Mouse (Mus musculus) heart, embryonic 12.5 days (tissue): ENCODE measurements at regions not wholly inside any gene's neighbourhood (a gene's known extent, or its start where the extent isn't known, plus 50 kb on each side); places are given as distances from the start of the nearest gene placed in this dataset.
"Not testable (repeated sequence)": the region's sequence is repeated elsewhere in the genome, so short reads cannot be mapped to it uniquely, and the experiment has no call there.

ENCODE experiments used
- ATAC-seq: fragments of 200-750 bp; cut with Nextera tagmentation; 2 replicates; pipeline ENCODE4 v1.8.0; 2017; ENCODE audit warnings: moderate TSS enrichment, moderate library complexity; ENCODE audit not compliant: insufficient number of reproducible peaks, low FRiP score
- H3K27ac ChIP-seq: fragments of 300-500 bp; sonication (generic); 2 replicates; pipeline ENCODE4 v1.5.1; 2016; ENCODE audit warnings: mild to moderate bottlenecking, moderate library complexity; ENCODE audit not compliant: poor library complexity, severe bottlenecking
- H3K27me3 ChIP-seq: fragments of 300-500 bp; sonication (generic); replicated peaks from 2 replicates; pipeline ENCODE4 v1.6.1; 2016; ENCODE audit warnings: mild to moderate bottlenecking, moderate library complexity
- H3K36me3 ChIP-seq: fragments of 300-500 bp; sonication (generic); 2 replicates; pipeline ENCODE4 v1.6.1; 2016; ENCODE audit warnings: mild to moderate bottlenecking, moderate library complexity
- H3K4me1 ChIP-seq: fragments of 300-500 bp; sonication (generic); replicated peaks from 2 replicates; pipeline ENCODE4 v1.6.1; 2016; ENCODE audit warnings: mild to moderate bottlenecking
- H3K4me2 ChIP-seq: fragments of 300-500 bp; sonication (generic); 2 replicates; pipeline ENCODE4 v1.6.1; 2016; ENCODE audit warnings: mild to moderate bottlenecking, moderate library complexity
- H3K4me3 ChIP-seq: fragments of 300-500 bp; sonication (generic); 2 replicates; pipeline ENCODE4 v1.5.1; 2016; ENCODE audit warnings: mild to moderate bottlenecking
- H3K9ac ChIP-seq: fragments of 300-500 bp; sonication (generic); 2 replicates; pipeline ENCODE4 v1.6.1; 2016; ENCODE audit warnings: mild to moderate bottlenecking, moderate library complexity
- H3K9me3 ChIP-seq: fragments of 300-500 bp; sonication (generic); replicated peaks from 2 replicates; pipeline ENCODE4 v1.6.1; 2016; ENCODE audit warnings: mild to moderate bottlenecking, moderate library complexity
- WGBS: fragments of 180-500 bp; shearing (Covaris S2); methylation state at CpG from one replicate; pipeline ENCODE4 v1.1.7; 2016; 5-methylcytosine and 5-hydroxymethylcytosine counted together

- Histone ChIP-seq H3K9me3 (peaks cover 9% of the 10 kb centered on the region; the same call in 1 of the 2 replicates), H3K4me3 (no peak overlapping the region), H3K4me2 (no peak overlapping the region), H3K4me1 (no peaks in the 10 kb centered on the region), H3K27ac (no peak overlapping the region), H3K27me3 (no peaks in the 10 kb centered on the region), H3K36me3 (no peaks in the 10 kb centered on the region), H3K9ac (no peak overlapping the region)
- WGBS = 80% methylated on average over 3 of the region's 3 CpGs
- ATAC-seq = no peak
Observed at GRCm38 (mm10) chr8:103644845-103645244, 456.6 kb upstream of the Cdh5 start.

- Histone ChIP-seq H3K4me2 (no peak overlapping the region), H3K36me3 (no peaks in the 10 kb centered on the region), H3K27ac (no peak overlapping the region), H3K4me1 (no peaks in the 10 kb centered on the region), H3K4me3 (no peak overlapping the region), H3K9ac (no peak overlapping the region), H3K9me3 (0 out of 2 replicates have a peak, but pooled peaks cover 6% of the 10 kb centered on the region), H3K27me3 (no peaks in the 10 kb centered on the region)
- no peak for ATAC-seq
- 74% methylated on average over 1 of the region's 1 CpGs for WGBS
Observed at GRCm38 (mm10) chr8:103664796-103665195, 436.6 kb upstream of the Cdh5 start.

- H3K9me3 ChIP-seq, H3K27me3 ChIP-seq, H3K4me2 ChIP-seq, ATAC-seq, H3K36me3 ChIP-seq, H3K4me3 ChIP-seq, H3K9ac ChIP-seq, H3K27ac ChIP-seq, H3K4me1 ChIP-seq: not testable (repeated sequence)
- WGBS = 82% methylated on average over 5 of the region's 5 CpGs
Observed at GRCm38 (mm10) chr8:103686233-103686632, 415.2 kb upstream of the Cdh5 start.

GRCm38 (mm10) chr8:103690438-103690837 lies 411.0 kb upstream of the Cdh5 start:
- Histone ChIP-seq H3K36me3 (no peaks in the 10 kb centered on the region), H3K27me3 (no peaks in the 10 kb centered on the region), H3K9ac (no peak overlapping the region), H3K9me3 (no peaks in the 10 kb centered on the region), H3K4me1 (no peaks in the 10 kb centered on the region), H3K4me2 (no peak overlapping the region), H3K4me3 (no peak overlapping the region), H3K27ac (no peak overlapping the region)
- no peak for ATAC-seq
- 91% methylated on average over 1 of the region's 1 CpGs for WGBS

GRCm38 (mm10) chr8:103693531-103693930 lies 407.9 kb upstream of the Cdh5 start:
- ATAC-seq = no peak
- Histone ChIP-seq H3K27me3 (no peaks in the 10 kb centered on the region), H3K36me3 (no peaks in the 10 kb centered on the region), H3K4me3 (no peak overlapping the region), H3K4me1 (no peaks in the 10 kb centered on the region), H3K27ac (no peak overlapping the region), H3K9me3 (no peaks in the 10 kb centered on the region), H3K9ac (no peak overlapping the region), H3K4me2 (no peak overlapping the region)
- 87% methylated on average over 8 of the region's 8 CpGs for WGBS

- H3K27me3 ChIP-seq = no peaks in the 10 kb centered on the region
- H3K9me3 ChIP-seq = no peaks in the 10 kb centered on the region
- 82% methylated on average over 7 of the region's 7 CpGs for WGBS
- H3K36me3 ChIP-seq = no peaks in the 10 kb centered on the region
- ATAC-seq = no peak
- H3K4me2 ChIP-seq = no peak overlapping the region
- no peak overlapping the region for H3K27ac ChIP-seq
- no peaks in the 10 kb centered on the region for H3K4me1 ChIP-seq
- no peak overlapping the region for H3K9ac ChIP-seq
- H3K4me3 ChIP-seq = no peak overlapping the region
Observed at GRCm38 (mm10) chr8:103694331-103694891, 407.0 kb upstream of the Cdh5 start.

GRCm38 (mm10) chr8:103699016-103699520 lies 402.4 kb upstream of the Cdh5 start:
- no peak for ATAC-seq
- no peaks in the 10 kb centered on the region for H3K4me1 ChIP-seq
- no peaks in the 10 kb centered on the region for H3K27me3 ChIP-seq
- no peaks in the 10 kb centered on the region for H3K36me3 ChIP-seq
- H3K9me3 ChIP-seq = no peaks in the 10 kb centered on the region
- H3K9ac ChIP-seq = no peak overlapping the region
- no peak overlapping the region for H3K27ac ChIP-seq
- H3K4me2 ChIP-seq = no peak overlapping the region
- H3K4me3 ChIP-seq = no peak overlapping the region
- WGBS = 68% methylated on average over 1 of the region's 1 CpGs

- Histone ChIP-seq H3K4me2 (no peak overlapping the region), H3K9ac (no peak overlapping the region), H3K9me3 (peaks cover 6% of the 10 kb centered on the region), H3K27ac (no peak overlapping the region), H3K36me3 (no peaks in the 10 kb centered on the region), H3K4me1 (no peaks in the 10 kb centered on the region), H3K27me3 (no peaks in the 10 kb centered on the region), H3K4me3 (no peak overlapping the region)
- WGBS = 70% methylated on average over 2 of the region's 2 CpGs
- ATAC-seq = no peak
Observed at GRCm38 (mm10) chr8:103702236-103702635, 399.2 kb upstream of the Cdh5 start.

GRCm38 (mm10) chr8:103706084-103706483 lies 395.3 kb upstream of the Cdh5 start:
- Histone ChIP-seq H3K9me3 (peaks cover 6% of the 10 kb centered on the region), H3K9ac (no peak overlapping the region), H3K27ac (no peak overlapping the region), H3K36me3 (no peaks in the 10 kb centered on the region), H3K4me1 (no peaks in the 10 kb centered on the region), H3K4me3 (no peak overlapping the region), H3K27me3 (no peaks in the 10 kb centered on the region), H3K4me2 (no peak overlapping the region)
- WGBS = 78% methylated on average over 2 of the region's 2 CpGs
- ATAC-seq = no peak

- 80% methylated on average over 7 of the region's 7 CpGs for WGBS
Observed at GRCm38 (mm10) chr8:103710871-103711270, 390.6 kb upstream of the Cdh5 start.

GRCm38 (mm10) chr8:103717723-103718122 lies 383.7 kb upstream of the Cdh5 start:
- no peaks in the 10 kb centered on the region for H3K27me3 ChIP-seq
- H3K9me3 ChIP-seq = no peaks in the 10 kb centered on the region
- H3K36me3 ChIP-seq = no peaks in the 10 kb centered on the region
- no peaks in the 10 kb centered on the region for H3K4me1 ChIP-seq
- no peak for ATAC-seq
- H3K9ac ChIP-seq = no peak overlapping the region
- 58% methylated on average over 4 of the region's 4 CpGs for WGBS
- H3K27ac ChIP-seq = no peak overlapping the region
- H3K4me2 ChIP-seq = no peak overlapping the region
- H3K4me3 ChIP-seq = no peak overlapping the region

More at GRCm38 (mm10) chr8:103710871-103711270, 390.6 kb upstream of the Cdh5 start:
- not testable (repeated sequence) for H3K27ac ChIP-seq, H3K36me3 ChIP-seq, H3K4me3 ChIP-seq, ATAC-seq, H3K9me3 ChIP-seq, H3K9ac ChIP-seq, H3K4me2 ChIP-seq, H3K27me3 ChIP-seq, H3K4me1 ChIP-seq

- Histone ChIP-seq H3K27ac (no peak overlapping the region), H3K4me1 (no peaks in the 10 kb centered on the region), H3K4me2 (no peak overlapping the region), H3K27me3 (no peaks in the 10 kb centered on the region), H3K9ac (no peak overlapping the region), H3K36me3 (no peaks in the 10 kb centered on the region), H3K9me3 (0 out of 2 replicates have a peak, but pooled peaks cover 6% of the 10 kb centered on the region), H3K4me3 (no peak overlapping the region)
- no peak for ATAC-seq
- 70% methylated on average over 3 of the region's 3 CpGs for WGBS
Observed at GRCm38 (mm10) chr8:103733466-103733865, 368.0 kb upstream of the Cdh5 start.
